Mouse (Mus musculus): Measurements from ENCODE around the gene Lrrc45.

DNA sequence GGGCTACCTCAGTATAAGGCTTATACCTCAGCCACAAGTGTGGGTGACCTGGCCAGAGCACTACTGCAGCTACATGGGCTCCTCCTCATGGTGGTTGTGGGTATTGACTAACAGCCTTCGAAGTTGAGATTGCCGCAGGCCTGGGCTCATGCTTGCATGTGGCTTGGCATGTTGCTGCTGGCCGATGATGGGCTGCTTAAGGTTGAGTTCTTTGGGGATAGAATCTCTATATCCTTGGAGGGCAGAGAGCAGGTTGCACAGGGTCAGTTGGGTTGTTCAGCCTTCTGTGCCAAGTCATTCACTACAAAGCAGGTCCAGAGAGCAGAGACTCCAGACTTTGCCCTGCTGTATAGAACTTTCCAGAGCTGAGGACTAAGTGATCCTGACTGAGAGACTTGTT, 33.8 kb upstream of the Lrrc45 start:
- TF ChIP-seq POLR2A (IDR thresholded peaks at IDR 0.05; ENCODE audit: insufficient read length, low read depth): no peak
- no peak for TF ChIP-seq E2F4 (IDR thresholded peaks at IDR 0.05; ENCODE audit: insufficient read depth)
- TF ChIP-seq MAX (IDR thresholded peaks at IDR 0.05; ENCODE audit: low read depth): no peak
- no peak for TF ChIP-seq POLR2AphosphoS2 (IDR thresholded peaks at IDR 0.05; ENCODE audit: insufficient read length, low read depth)
- TF ChIP-seq MYOD1 (IDR thresholded peaks at IDR 0.05; ENCODE audit: control insufficient read depth in 1 of 3, insufficient read length in 2 of 3, low read depth in 2 of 3): no peak
- TF ChIP-seq MYOG (IDR thresholded peaks at IDR 0.05; ENCODE audit: control insufficient read depth in 1 of 3, insufficient read depth in 1 of 3, insufficient read length in 2 of 3, low read depth in 2 of 3): no peak
- TF ChIP-seq TCF3 (IDR thresholded peaks at IDR 0.05; ENCODE audit: insufficient read length, low read depth): no peak
- TF ChIP-seq TCF12 (IDR thresholded peaks at IDR 0.05; ENCODE audit: insufficient read depth, poor library complexity, severe bottlenecking): no peak
- no peak for TF ChIP-seq USF1 (IDR thresholded peaks at IDR 0.05; ENCODE audit: low read depth)
- no peak for TF ChIP-seq CEBPB (IDR thresholded peaks at IDR 0.05; ENCODE audit: insufficient read depth, poor library complexity, severe bottlenecking)
